Mouse (Mus musculus) liver, embryonic 16.5 days (tissue): ENCODE data around the gene Fem1b. TPM values are rescaled to one million over a fixed set of nuclear protein-coding genes. Genes with fewer than 3 reads are reported as not detected.
A peak's percentile ranks its signal among the peaks of the same experiment; 100 is the strongest.
"Not testable (repeated sequence)": the region's sequence is repeated elsewhere in the genome, so short reads cannot be mapped to it uniquely, and the experiment has no call there.

ENCODE experiments used
- ATAC-seq: fragments of 200-750 bp; cut with Nextera tagmentation; 2 replicates; pipeline ENCODE4 v1.8.0; 2017; ENCODE audit warnings: low read depth, mild to moderate bottlenecking, moderate number of reproducible peaks, moderate library complexity
- H3K27ac ChIP-seq: fragments of 300-500 bp; sonication (generic); 2 replicates; pipeline ENCODE4 v1.5.1; 2014; ENCODE audit warnings: mild to moderate bottlenecking, low read length
- H3K27me3 ChIP-seq: fragments of 300-500 bp; sonication (generic); 2 replicates; pipeline ENCODE4 v1.6.1; 2014; ENCODE audit warnings: low read depth, low read length, mixed read lengths; ENCODE audit not compliant: control insufficient read depth, insufficient read depth
- H3K36me3 ChIP-seq: fragments of 300-500 bp; sonication (generic); 2 replicates; pipeline ENCODE4 v1.6.1; 2014; ENCODE audit warnings: mild to moderate bottlenecking; ENCODE audit not compliant: control insufficient read depth, insufficient read depth
- H3K4me1 ChIP-seq: fragments of 300-500 bp; sonication (generic); 2 replicates; pipeline ENCODE4 v1.6.1; 2014; ENCODE audit warnings: low read depth, low read length, mixed read lengths; ENCODE audit not compliant: control insufficient read depth
- H3K4me2 ChIP-seq: fragments of 300-500 bp; sonication (generic); 2 replicates; pipeline ENCODE4 v1.6.1; 2014; ENCODE audit warnings: low read depth, low read length, mixed read lengths
- H3K4me3 ChIP-seq: fragments of 300-500 bp; sonication (generic); 2 replicates; pipeline ENCODE4 v1.5.1; 2014; ENCODE audit warnings: low read depth, mild to moderate bottlenecking, low read length
- H3K9ac ChIP-seq: fragments of 300-500 bp; sonication (generic); 2 replicates; pipeline ENCODE4 v1.6.1; 2014; ENCODE audit warnings: low read depth, low read length
- H3K9me3 ChIP-seq: fragments of 300-500 bp; sonication (generic); replicated peaks from 2 replicates; pipeline ENCODE4 v1.6.1; 2016; ENCODE audit warnings: low read length; ENCODE audit not compliant: control insufficient read depth
- WGBS: fragments of 180-500 bp; shearing (Covaris S2); extraction: QIAGEN DNeasy Blood & Tissue Kit; methylation state at CpG from one replicate; pipeline ENCODE4 v1.1.7; 2014; ENCODE audit not compliant: insufficient replicate concordance; 5-methylcytosine and 5-hydroxymethylcytosine counted together
- polyA plus RNA-seq: library from polyadenylated mRNA; unstranded; fragments of >200 nt; fragmentation: Nextera tagmentation; extraction: Ambion mirVana; gene quantifications from 2 replicates; pipeline ENCODE4 v1.2.1, GENCODE M21; 2015

The Fem1b gene
- polyA plus RNA-seq, 1 experiment from 2014 or later: 8.0 TPM

- H3K36me3 ChIP-seq: no peaks in the 10 kb centered on the region
- no peaks in the 10 kb centered on the region for H3K27me3 ChIP-seq
- no peak for ATAC-seq
- H3K9me3 ChIP-seq: no peaks in the 10 kb centered on the region
- peak overlapping the region; percentile 70 for H3K4me2 ChIP-seq
- peak overlapping the region; percentile 92 for H3K27ac ChIP-seq
- peaks cover 18% of the 10 kb centered on the region for H3K4me1 ChIP-seq
- peak overlapping the region; percentile 98 for H3K9ac ChIP-seq
- H3K4me3 ChIP-seq: peak overlapping the region; percentile 100
- WGBS: 14% methylated on average over 8 of the region's 8 CpGs
Measured at GRCm38 (mm10) chr9:62810095-62810494, 1.6 kb downstream of the Fem1b start.

- 85% methylated on average over 2 of the region's 2 CpGs for WGBS
- H3K27me3 ChIP-seq, H3K4me1 ChIP-seq, ATAC-seq, H3K27ac ChIP-seq, H3K9me3 ChIP-seq, H3K4me2 ChIP-seq, H3K9ac ChIP-seq, H3K4me3 ChIP-seq: not testable (repeated sequence)
- peaks cover 21% of the 10 kb centered on the region for H3K36me3 ChIP-seq
Measured at GRCm38 (mm10) chr9:62799218-62799617, 12.5 kb downstream of the Fem1b start.

- Histone ChIP-seq H3K27me3 (no peaks in the 10 kb centered on the region), H3K27ac (no peak overlapping the region), H3K4me3 (no peak overlapping the region), H3K4me1 (no peaks in the 10 kb centered on the region), H3K36me3 (no peaks in the 10 kb centered on the region), H3K9ac (no peak overlapping the region), H3K4me2 (no peak overlapping the region), H3K9me3 (no peaks in the 10 kb centered on the region)
- 87% methylated on average over 12 of the region's 12 CpGs for WGBS
- ATAC-seq: no peak
Measured at GRCm38 (mm10) chr9:62789856-62790255, 21.9 kb downstream of the Fem1b start.

- Histone ChIP-seq H3K9ac (no peak overlapping the region), H3K9me3 (no peaks in the 10 kb centered on the region), H3K27me3 (no peaks in the 10 kb centered on the region), H3K27ac (no peak overlapping the region), H3K4me1 (no peaks in the 10 kb centered on the region; the same call in 1 of the 2 replicates), H3K4me3 (no peak overlapping the region), H3K4me2 (no peak overlapping the region), H3K36me3 (no peaks in the 10 kb centered on the region)
- no peak for ATAC-seq
- 60% methylated on average over 5 of the region's 5 CpGs for WGBS
Measured at GRCm38 (mm10) chr9:62786721-62787120, 25.0 kb downstream of the Fem1b start.

GRCm38 (mm10) chr9:62784233-62784632, 27.5 kb downstream of the Fem1b start:
- Histone ChIP-seq H3K4me3 (no peak overlapping the region), H3K9ac (no peak overlapping the region), H3K27me3 (no peaks in the 10 kb centered on the region), H3K4me2 (no peak overlapping the region), H3K36me3 (no peaks in the 10 kb centered on the region), H3K27ac (no peak overlapping the region), H3K4me1 (no peaks in the 10 kb centered on the region; the same call in 1 of the 2 replicates), H3K9me3 (no peaks in the 10 kb centered on the region)
- 84% methylated on average over 2 of the region's 2 CpGs for WGBS
- ATAC-seq: no peak

- no peaks in the 10 kb centered on the region for H3K27me3 ChIP-seq
- no peak overlapping the region for H3K4me2 ChIP-seq
- no peak overlapping the region for H3K9ac ChIP-seq
- H3K36me3 ChIP-seq: no peaks in the 10 kb centered on the region
- no peaks in the 10 kb centered on the region for H3K9me3 ChIP-seq
- no peak for ATAC-seq
- no peak overlapping the region for H3K27ac ChIP-seq
- no peak overlapping the region for H3K4me3 ChIP-seq
- H3K4me1 ChIP-seq: no peaks in the 10 kb centered on the region; the same call in 1 of the 2 replicates
- 41% methylated on average over 16 of the region's 16 CpGs for WGBS
Measured at GRCm38 (mm10) chr9:62782976-62783781, 28.6 kb downstream of the Fem1b start.

- H3K9me3 ChIP-seq: no peaks in the 10 kb centered on the region
- H3K4me3 ChIP-seq: no peak overlapping the region
- no peak for ATAC-seq
- no peaks in the 10 kb centered on the region; the same call in 1 of the 2 replicates for H3K4me1 ChIP-seq
- H3K4me2 ChIP-seq: no peak overlapping the region
- H3K36me3 ChIP-seq: no peaks in the 10 kb centered on the region
- 59% methylated on average over 3 of the region's 3 CpGs for WGBS
- H3K27me3 ChIP-seq: no peaks in the 10 kb centered on the region
- H3K27ac ChIP-seq: no peak overlapping the region
- H3K9ac ChIP-seq: no peak overlapping the region
Measured at GRCm38 (mm10) chr9:62781965-62782364, 29.8 kb downstream of the Fem1b start.

GRCm38 (mm10) chr9:62778721-62779120, 33.0 kb downstream of the Fem1b start:
- Histone ChIP-seq H3K4me3 (no peak overlapping the region), H3K27me3 (no peaks in the 10 kb centered on the region), H3K4me2 (no peak overlapping the region), H3K9ac (no peak overlapping the region), H3K27ac (no peak overlapping the region), H3K9me3 (no peaks in the 10 kb centered on the region), H3K36me3 (no peaks in the 10 kb centered on the region), H3K4me1 (no peaks in the 10 kb centered on the region; the same call in 1 of the 2 replicates)
- no peak for ATAC-seq
- WGBS: 80% methylated on average over 9 of the region's 9 CpGs

GRCm38 (mm10) chr9:62777461-62777860, 34.3 kb downstream of the Fem1b start:
- no peak overlapping the region for H3K9ac ChIP-seq
- WGBS: 9% methylated on average over 5 of the region's 5 CpGs
- no peak overlapping the region for H3K4me2 ChIP-seq
- no peaks in the 10 kb centered on the region for H3K27me3 ChIP-seq
- no peak for ATAC-seq
- no peak overlapping the region for H3K27ac ChIP-seq
- H3K36me3 ChIP-seq: no peaks in the 10 kb centered on the region
- no peaks in the 10 kb centered on the region for H3K9me3 ChIP-seq
- H3K4me3 ChIP-seq: no peak overlapping the region
- H3K4me1 ChIP-seq: no peaks in the 10 kb centered on the region; the same call in 1 of the 2 replicates
